Mouse (Mus musculus): ENCODE data around the gene Gm21861.
"Not testable (repeated sequence)": the region's sequence is repeated elsewhere in the genome, so short reads cannot be mapped to it uniquely, and the experiment has no call there.

Gene Gm21861

DNA sequence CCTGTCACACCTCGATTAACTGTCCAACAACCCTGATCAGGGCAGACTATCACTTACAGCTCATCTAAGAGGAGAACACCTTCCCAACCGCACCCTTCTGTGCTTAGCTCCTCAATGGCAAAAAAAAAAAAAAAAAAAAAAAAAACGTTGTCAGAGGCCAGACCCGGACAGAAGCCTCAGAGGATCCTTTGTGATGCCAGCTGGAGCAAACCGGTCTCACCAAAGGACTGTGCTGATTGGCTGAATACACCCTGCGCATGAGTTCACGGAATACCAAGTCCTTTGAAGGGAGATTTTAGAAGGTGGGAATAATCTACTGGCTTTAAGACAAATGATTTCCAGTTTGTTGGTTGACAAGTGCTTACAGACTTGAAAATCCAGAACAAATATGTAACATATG, at the start of gene Gm21861:
TSS of gene Gm21861 (minus strand) at position 101 of the 400 bp plus-strand sequence.
- CTCF ChIA-PET, result not testable (repeated sequence)
